In the genomic region with DNA sequence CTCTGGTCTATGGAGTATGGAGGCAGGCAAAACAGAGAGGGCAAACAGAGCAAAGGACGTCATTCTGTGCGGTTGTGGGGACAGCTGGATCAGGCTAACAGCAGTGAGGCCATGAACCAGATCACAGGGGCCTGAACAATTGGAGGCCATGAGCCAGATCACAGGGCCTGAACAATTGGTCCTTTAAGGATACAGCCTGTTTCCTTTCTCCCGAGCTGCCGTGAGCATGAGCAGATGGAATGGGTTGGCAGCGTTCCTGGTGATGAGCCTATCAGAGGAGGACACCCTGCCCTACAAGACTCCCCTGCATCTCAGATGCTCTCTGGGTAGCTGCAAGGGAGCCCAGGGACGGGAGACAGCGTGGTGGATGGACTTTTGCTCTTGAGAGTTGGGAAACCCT, we compare ENCODE assay signal across 8 mouse cellular contexts. TPM values are rescaled to one million over a fixed set of nuclear protein-coding genes. Genes with fewer than 3 reads are reported as not detected.
DNase-seq lines count a peak whose midpoint lies in the region; ATAC-seq lines count a peak whose summit lies in the region.
"Had no signal": no experiment of that assay in that cellular context is flagged by ENCODE, and none has a peak within 500 bp of the region (broad histone marks: within the 10 kb centered on the region; RNA-seq: fewer than 3 reads in every experiment).

No protein-coding gene starts in this region.

- peaks cover 6% of the 10 kb centered on the region; the same call in 1 of the 2 replicates for H3K4me1 ChIP-seq in stomach, embryonic 14.5 days (ENCODE audit: control insufficient read depth, insufficient read depth, low read length)

- ATAC-seq in stomach, embryonic 14.5 days (ENCODE audit: insufficient number of reproducible peaks, insufficient read depth, low FRiP score, low read depth) = no peak

- H3K9ac ChIP-seq in stomach, embryonic 14.5 days (replicated peaks; ENCODE audit: low read depth, low read length) = no peak overlapping the region

- H3K9me3 ChIP-seq in stomach, embryonic 14.5 days (ENCODE audit: control insufficient read depth, low read depth, low read length) = no peaks in the 10 kb centered on the region

- no peak overlapping the region for H3K4me3 ChIP-seq in stomach, embryonic 14.5 days (ENCODE audit: low read depth, low read length)

- no peaks in the 10 kb centered on the region for H3K27me3 ChIP-seq in stomach, embryonic 14.5 days (ENCODE audit: control insufficient read depth, insufficient read depth, low read length)

- H3K27ac ChIP-seq in stomach, embryonic 14.5 days (ENCODE audit: low read length) = no peak overlapping the region; the same call in 1 of the 2 replicates

- peak overlapping the region; percentile 31; the same call in 1 of the 2 replicates for H3K4me2 ChIP-seq in stomach, embryonic 14.5 days (replicated peaks; ENCODE audit: low read depth, low read length)

- DNase-seq in adrenal gland, adult 2 months = peak; percentile 52
- peak; percentile 80 for DNase-seq in cerebellum, adult 11-12 months
- DNase-seq in heart, adult 18-20 months = peak; percentile 62 to 74
- DNase-seq in kidney, postnatal 14 days = peak; percentile 58
- DNase-seq in lung, adult 18-20 months = peak; percentile 42 to 51
- no peak for DNase-seq in thymus, postnatal 0 days (ENCODE audit: low spot score)

- 73% methylated on average over 7 of the region's 7 CpGs for WGBS in stomach, embryonic 14.5 days

- no peaks in the 10 kb centered on the region for H3K36me3 ChIP-seq in stomach, embryonic 14.5 days (ENCODE audit: control insufficient read depth, insufficient read depth, low read length)

RNA-seq across cellular contexts. Expression of a gene that starts 0.8 kb away (rescaled TPM):
- total RNA-seq in adrenal gland, adult 2 months (2021) = 10 to 100 TPM; 22.3 to 28.9 TPM
- polyA plus RNA-seq in adrenal gland, adult 2 months (2012; rRNA removed) = 26.9 and 28.1 TPM in 2 replicates
- 10 to 100 TPM in 1 of 2 experiments, 1 to 10 TPM in 1; 9.5 to 10.5 TPM for total RNA-seq in heart, adult 18-20 months (2021)
- polyA plus RNA-seq in stomach, embryonic 14.5 days (2014; fragmentation: Nextera tagmentation; extraction: Ambion mirVana) = 3.7 and 4.4 TPM in 2 replicates
- 65.3 and 68.3 TPM in 2 replicates for polyA plus RNA-seq in thymus, postnatal 0 days (2015; fragmentation: Nextera tagmentation; extraction: Ambion mirVana)

RNA-seq across cellular contexts. Expression of a gene that starts 12.0 kb away (rescaled TPM):
- not detected for total RNA-seq in adrenal gland, adult 2 months (2021)
- 0.06 TPM in 1 of 2 replicates, not detected in the other for polyA plus RNA-seq in adrenal gland, adult 2 months (2012; rRNA removed)
- not detected for total RNA-seq in heart, adult 18-20 months (2021)
- not detected in 2 replicates for polyA plus RNA-seq in stomach, embryonic 14.5 days (2014; fragmentation: Nextera tagmentation; extraction: Ambion mirVana)
- polyA plus RNA-seq in thymus, postnatal 0 days (2015; fragmentation: Nextera tagmentation; extraction: Ambion mirVana) = 0.16 TPM in 1 of 2 replicates, not detected in the other
- total RNA-seq: common myeloid progenitor, adult 5-6 weeks had no signal

RNA-seq across cellular contexts. Expression of a gene that starts 35.2 kb away (rescaled TPM):
- under 1 TPM; 0.20 to 0.38 TPM for total RNA-seq in adrenal gland, adult 2 months (2021)
- polyA plus RNA-seq in adrenal gland, adult 2 months (2012; rRNA removed) = 0.08 and 0.12 TPM in 2 replicates
- total RNA-seq in heart, adult 18-20 months (2021) = not detected
- 0.21 and 0.49 TPM in 2 replicates for polyA plus RNA-seq in stomach, embryonic 14.5 days (2014; fragmentation: Nextera tagmentation; extraction: Ambion mirVana)
- polyA plus RNA-seq in thymus, postnatal 0 days (2015; fragmentation: Nextera tagmentation; extraction: Ambion mirVana) = not detected in 2 replicates
- total RNA-seq: common myeloid progenitor, adult 5-6 weeks had no signal
